Mouse (Mus musculus) kidney, adult 2 months (tissue): ENCODE results near the gene Banp.

Experiments used
- CTCF ChIP-seq: fragments of 200-500 bp; conservative IDR thresholded peaks from 2 replicates; pipeline ENCODE4 v1.5.1; 2011; ENCODE audit warnings: low read depth, mild to moderate bottlenecking, control low read depth, low read length, moderate library complexity, mixed read lengths; ENCODE audit not compliant: insufficient read depth, insufficient read length
- POLR2A ChIP-seq: fragments of 200-500 bp; IDR thresholded peaks from one replicate; pipeline ENCODE4 v1.6.1; 2011; ENCODE audit warnings: low read depth, low read length, control low read depth

DNA sequence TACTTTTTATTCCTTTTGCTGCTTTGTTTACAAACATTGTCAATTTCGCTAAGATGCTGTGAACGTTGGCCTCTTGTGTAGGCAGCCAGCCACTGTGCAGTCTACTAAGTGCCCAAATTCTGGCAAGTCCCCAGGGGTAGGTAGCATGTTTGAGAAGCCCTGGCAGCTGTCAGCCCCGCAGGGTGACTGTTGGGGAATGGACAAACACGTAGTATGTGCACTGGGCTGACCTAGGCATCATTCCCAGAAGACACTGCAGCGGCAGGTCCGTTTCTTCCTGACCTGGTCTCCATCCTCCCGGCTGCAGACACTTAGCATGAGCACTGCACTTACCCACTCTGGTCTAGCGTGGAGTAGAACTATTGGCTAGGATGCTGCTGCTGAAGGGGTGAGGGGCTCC is 54.1 kb downstream of the Banp start:
- TF ChIP-seq CTCF (no peak), POLR2A (no peak)
